Mouse (Mus musculus): ENCODE data around the gene Mesp1. TPM values are rescaled to one million over a fixed set of nuclear protein-coding genes. Genes with fewer than 3 reads are reported as not detected.
"Not testable (repeated sequence)": the region's sequence is repeated elsewhere in the genome, so short reads cannot be mapped to it uniquely, and the experiment has no call there.

Gene Mesp1
- total RNA-seq, 2 experiments from 2014 or later = 0.37 to 0.78 TPM

- no peak for DNase-seq (ENCODE audit: low spot score in 2 of 2)
- intact Hi-C loops (cut with DNase I) = loop anchor here (2.0 kb wide), 1 partner anchor 116 kb away; no protein-coding TSS in a partner anchor
Measured at GRCm38 (mm10) chr7:79798606-79799005, 5.0 kb upstream of the Mesp1 start.

DNA sequence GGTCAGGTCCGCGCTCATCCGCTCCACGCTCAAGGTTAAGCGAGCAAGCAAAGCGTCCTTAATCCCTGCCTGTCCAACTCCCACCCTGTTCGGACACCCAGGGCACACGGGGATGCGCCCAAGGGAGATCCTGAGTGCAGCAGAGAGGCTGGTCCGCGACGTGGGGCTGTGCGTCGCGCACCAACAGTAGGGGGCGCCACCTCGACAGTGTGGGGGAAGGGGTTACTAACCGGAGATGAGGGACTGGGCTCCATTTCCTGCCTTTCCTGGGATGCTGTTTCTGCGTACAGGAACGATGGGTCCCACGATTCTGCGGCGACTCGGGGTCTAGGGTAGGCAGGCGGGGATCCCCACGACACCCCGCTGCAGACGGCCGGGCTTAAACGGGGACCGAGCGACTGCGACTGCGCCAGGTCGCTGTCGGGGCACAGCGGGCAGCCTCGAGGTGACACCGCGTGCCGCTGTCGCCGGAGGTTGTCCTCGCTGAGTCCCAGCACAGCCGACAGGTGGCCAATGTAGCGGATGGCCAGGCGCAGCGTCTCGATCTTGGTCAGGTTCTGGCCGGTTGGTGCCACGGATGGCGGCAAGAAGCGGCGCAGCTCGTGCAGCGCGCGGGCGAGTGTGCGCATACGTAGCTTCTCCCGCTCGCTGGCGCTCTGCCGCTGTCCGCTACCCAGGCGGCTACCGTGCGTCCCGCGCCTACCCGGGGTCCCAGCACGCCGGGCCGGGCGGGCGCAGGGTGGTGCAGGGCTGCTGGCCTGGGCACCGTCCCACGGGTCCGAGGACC, 760 bp downstream of the Mesp1 start:
- DNase-seq (ENCODE audit: low spot score in 2 of 2) = peak; percentile 26 to 39
- intact Hi-C loops (cut with DNase I) = no loop called here

GRCm38 (mm10) chr7:79789812-79790211, 3.8 kb downstream of the Mesp1 start:
- DNase-seq (ENCODE audit: low spot score in 2 of 2) = not testable (repeated sequence)
- intact Hi-C loops (cut with DNase I) = loop anchor here (10.0 kb wide), 1 partner anchor 175 kb away; the partner anchor contains the start of gene Rhcg

DNA sequence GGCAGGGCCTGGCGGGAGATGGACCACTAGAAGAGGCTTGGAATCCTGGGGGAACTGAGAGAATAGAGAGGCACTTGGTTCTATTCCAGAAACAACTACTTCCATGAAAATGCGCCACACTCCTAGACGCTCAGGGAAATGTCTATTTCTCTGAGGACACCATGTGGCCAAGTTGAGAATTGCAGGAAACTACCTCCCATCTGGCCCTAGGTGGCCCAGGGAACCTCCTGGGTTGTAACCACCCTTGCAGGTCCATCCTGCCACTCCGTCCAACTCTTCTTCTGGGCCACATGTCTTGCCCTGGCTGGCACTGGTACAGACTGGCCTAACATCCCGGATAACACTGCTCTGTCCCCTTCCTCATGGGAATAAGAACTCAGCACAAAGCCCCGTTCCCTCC, 7.3 kb downstream of the Mesp1 start:
- peak; percentile 69 to 81 for DNase-seq (ENCODE audit: low spot score in 2 of 2)
- intact Hi-C loops (cut with DNase I) = loop anchor here (10.0 kb wide), 1 partner anchor 171 kb away; the partner anchor contains the start of gene Rhcg

DNA sequence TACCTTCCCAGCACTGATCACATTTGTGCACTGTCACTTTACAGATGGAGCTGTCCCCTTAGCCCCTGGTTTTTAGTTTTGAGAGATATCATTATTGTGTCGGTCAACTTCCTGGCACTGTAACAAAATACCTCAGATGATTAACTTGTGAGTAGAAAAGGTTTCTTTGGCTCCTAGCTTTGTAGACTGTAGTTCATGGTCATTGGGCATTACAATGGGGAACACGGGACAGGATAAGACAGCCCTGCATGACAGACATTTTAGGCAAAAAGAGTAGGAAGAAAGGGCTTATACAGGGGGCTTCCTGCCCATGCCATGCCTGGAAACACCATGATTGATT, 11.1 kb downstream of the Mesp1 start:
- DNase-seq (ENCODE audit: low spot score in 2 of 2) = no peak
- intact Hi-C loops (cut with DNase I) = loop anchor here (10.0 kb wide), 1 partner anchor 168 kb away; the partner anchor contains the start of gene Rhcg

DNA sequence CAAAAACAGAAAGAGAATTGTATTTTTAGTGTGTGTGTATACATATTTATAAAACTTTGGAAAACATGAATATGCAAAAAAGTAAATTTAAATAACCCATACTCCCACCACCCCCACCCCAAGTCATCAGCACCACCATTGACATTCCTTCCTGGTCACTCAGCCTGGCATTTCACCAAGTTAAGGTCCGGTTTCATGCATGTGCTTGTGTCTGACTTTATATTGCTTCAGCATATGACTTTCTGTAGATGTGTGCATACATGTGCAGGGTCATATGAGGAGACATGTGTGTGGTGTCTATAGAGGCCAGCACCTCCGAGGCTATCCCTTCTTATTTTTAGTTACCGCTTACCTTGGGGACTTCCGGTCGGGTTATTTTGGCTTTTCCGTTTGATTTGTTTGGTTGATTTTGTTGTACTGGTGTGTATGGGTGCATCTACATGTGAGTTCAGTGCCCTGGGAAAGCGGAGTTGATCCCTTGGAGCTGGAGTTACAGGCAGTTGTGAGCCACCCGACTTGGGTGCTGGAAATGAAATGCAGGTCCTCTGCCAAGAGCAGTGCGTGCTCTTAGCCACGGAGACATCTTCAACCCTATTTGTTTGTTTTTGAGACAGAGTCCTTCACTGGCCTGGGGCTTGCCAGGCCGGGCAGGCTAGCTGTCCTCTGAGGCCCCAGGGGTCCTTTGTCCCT, 11.6 kb downstream of the Mesp1 start:
- intact Hi-C loops (cut with DNase I) = loop anchor here (10.0 kb wide), 1 partner anchor 167 kb away; the partner anchor contains the start of gene Rhcg
- DNase-seq (ENCODE audit: low spot score in 2 of 2) = no peak

- peak; percentile 74 to 80 for DNase-seq (ENCODE audit: low spot score in 2 of 2)
Measured at GRCm38 (mm10) chr7:79780647-79781626, 12.7 kb downstream of the Mesp1 start.

GRCm38 (mm10) chr7:79771561-79772512, 21.8 kb downstream of the Mesp1 start:
- intact Hi-C loops (cut with DNase I) = no loop called here
- peak; percentile 23 to 41 for DNase-seq (ENCODE audit: low spot score in 2 of 2)

More at GRCm38 (mm10) chr7:79780647-79781626, 12.7 kb downstream of the Mesp1 start:
- intact Hi-C loops (cut with DNase I) = loop anchor here (10.0 kb wide), 1 partner anchor 166 kb away; the partner anchor contains the start of gene Rhcg

DNA sequence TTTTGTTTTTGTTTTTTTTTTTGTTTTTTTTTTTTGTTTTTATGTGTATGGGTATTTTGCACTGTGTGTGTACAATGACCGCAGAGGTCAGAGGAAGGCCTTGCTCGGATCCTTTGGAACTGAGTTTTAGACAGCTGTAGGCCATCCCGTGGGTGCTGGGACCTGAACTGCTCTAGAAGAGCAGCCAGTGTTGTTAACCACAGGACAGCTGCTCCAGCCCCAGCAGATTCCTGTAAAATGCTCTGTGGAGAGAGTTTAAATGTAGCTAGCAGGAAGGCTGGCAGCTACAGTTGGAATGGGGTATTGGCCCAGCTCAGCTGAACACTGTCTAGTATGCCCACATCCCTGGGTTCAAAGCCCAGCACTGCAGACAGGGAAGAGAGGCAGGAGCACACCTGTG, 23.9 kb downstream of the Mesp1 start:
- DNase-seq (ENCODE audit: low spot score in 2 of 2) = no peak
- intact Hi-C loops (cut with DNase I) = no loop called here

- intact Hi-C loops (cut with DNase I) = no loop called here
- no peak for DNase-seq (ENCODE audit: low spot score in 2 of 2)
Measured at GRCm38 (mm10) chr7:79765991-79766390, 27.6 kb downstream of the Mesp1 start.

- intact Hi-C loops (cut with DNase I) = no loop called here
- DNase-seq (ENCODE audit: low spot score in 2 of 2) = no peak
Measured at GRCm38 (mm10) chr7:79762106-79762505, 31.5 kb downstream of the Mesp1 start.

DNA sequence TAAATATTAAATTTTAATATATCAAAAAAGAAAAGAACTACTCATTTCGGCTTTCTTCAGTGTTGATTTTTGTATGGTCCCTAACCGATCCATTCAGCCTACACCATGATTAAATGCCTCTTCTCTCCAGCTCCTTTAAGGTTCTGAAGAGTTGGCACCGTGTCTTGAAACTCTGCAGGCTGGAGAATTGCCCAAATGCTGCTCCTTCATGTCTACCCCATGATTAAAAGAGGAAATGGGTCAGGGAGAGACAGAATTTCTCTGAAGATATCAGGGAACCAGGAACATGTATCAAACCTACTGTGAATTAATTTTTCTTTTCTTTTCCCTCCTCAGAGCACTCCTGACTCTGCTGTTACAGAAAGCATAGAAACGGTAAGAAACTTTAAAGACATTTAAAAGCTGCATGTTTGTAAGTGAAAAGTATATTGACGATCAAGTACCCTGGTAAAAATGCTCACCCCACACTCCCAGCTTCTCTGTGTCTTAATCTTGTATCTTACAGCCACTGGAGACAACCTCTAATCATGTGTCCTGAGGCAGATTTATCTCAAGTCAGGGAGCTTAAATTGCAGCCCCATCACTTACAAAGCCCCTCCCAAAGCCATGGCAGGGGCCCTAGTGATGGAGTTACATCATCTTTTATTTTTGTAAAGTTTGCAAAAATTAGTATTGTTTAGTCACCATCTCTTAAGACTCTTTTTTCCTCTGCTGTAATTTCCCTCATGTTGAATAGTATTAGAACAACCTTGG, 32.3 kb downstream of the Mesp1 start:
- no peak for DNase-seq (ENCODE audit: low spot score in 2 of 2)
- intact Hi-C loops (cut with DNase I) = no loop called here

DNA sequence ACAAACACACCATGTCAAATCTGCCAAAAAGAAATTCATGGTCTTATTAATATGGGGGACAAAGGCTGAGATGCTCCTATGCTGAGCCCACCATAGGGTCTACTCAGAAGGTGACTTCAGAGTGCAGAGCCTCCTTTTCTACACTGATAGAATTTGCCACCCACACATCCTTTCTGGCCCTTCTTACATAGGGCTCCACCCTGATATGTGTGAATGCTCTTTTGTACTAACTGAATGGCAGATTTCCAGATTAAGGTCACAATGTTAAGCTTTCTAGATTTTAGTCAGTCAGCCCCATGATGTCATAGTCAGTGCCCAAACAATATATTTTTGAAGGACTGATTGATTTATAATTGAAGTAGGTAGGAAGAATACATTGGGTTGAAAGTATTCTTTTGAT, 33.8 kb downstream of the Mesp1 start:
- intact Hi-C loops (cut with DNase I) = no loop called here
- DNase-seq (ENCODE audit: low spot score in 2 of 2) = no peak

GRCm38 (mm10) chr7:79758176-79758575, 35.4 kb downstream of the Mesp1 start:
- DNase-seq (ENCODE audit: low spot score in 2 of 2) = no peak
- intact Hi-C loops (cut with DNase I) = no loop called here

- no peak for DNase-seq (ENCODE audit: low spot score in 2 of 2)
- intact Hi-C loops (cut with DNase I) = no loop called here
Measured at GRCm38 (mm10) chr7:79756334-79756733, 37.3 kb downstream of the Mesp1 start.

- DNase-seq (ENCODE audit: low spot score in 2 of 2) = no peak
- intact Hi-C loops (cut with DNase I) = no loop called here
Measured at GRCm38 (mm10) chr7:79749511-79749910, 44.1 kb downstream of the Mesp1 start.

DNA sequence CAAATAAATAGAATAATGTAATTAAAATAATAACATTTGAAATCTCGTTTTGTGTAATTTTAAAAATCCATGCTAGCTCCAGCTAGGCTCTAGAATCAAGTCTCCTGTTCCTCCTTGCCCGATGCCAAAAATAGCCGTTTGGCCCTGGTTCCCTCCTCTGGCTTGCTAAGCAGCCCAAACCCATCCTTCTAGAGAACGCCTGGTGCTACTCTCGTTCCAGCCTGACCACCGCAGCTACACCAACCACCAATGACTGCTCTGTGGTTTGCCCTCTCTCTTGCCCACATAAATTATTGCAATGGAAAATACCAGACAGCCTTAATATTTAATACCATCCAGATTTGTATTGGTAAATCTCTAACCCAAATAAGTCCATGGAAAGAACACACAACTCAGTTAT, 45.9 kb downstream of the Mesp1 start:
- DNase-seq (ENCODE audit: low spot score in 2 of 2) = no peak
- intact Hi-C loops (cut with DNase I) = no loop called here

DNA sequence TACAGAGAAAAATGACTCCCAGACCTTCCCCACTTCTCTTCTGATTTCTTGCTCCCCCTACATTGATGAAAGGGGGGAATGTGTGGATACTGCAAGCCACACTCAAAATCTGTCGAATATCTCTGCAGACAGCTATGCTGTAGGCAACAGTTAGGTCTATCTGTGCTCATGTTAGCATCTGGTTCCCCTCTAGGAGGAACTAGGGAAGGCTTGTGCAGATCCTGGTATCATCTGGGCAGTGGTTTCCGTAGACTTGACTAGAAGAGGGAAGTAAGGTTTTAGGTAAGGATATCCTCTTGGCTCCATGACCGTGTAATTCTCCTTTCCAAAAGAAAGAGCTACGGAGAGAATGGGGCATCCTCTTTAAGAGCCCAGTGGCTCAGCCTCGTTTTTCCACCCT, 49.0 kb downstream of the Mesp1 start:
- no peak for DNase-seq (ENCODE audit: low spot score in 2 of 2)
- intact Hi-C loops (cut with DNase I) = no loop called here
